Mouse (Mus musculus) stomach, embryonic 15.5 days (tissue): ENCODE measurements at regions not wholly inside any gene's neighbourhood (a gene's known extent, or its start where the extent isn't known, plus 50 kb on each side); places are given as distances from the start of the nearest gene placed in this dataset.

Source experiments
- ATAC-seq: fragments of 200-750 bp; cut with Nextera tagmentation; 2 replicates; pipeline ENCODE4 v1.8.0; 2017; ENCODE audit warnings: low read depth, moderate number of reproducible peaks, moderate TSS enrichment; ENCODE audit not compliant: insufficient read depth, low FRiP score
- H3K27ac ChIP-seq: fragments of 300-500 bp; sonication (generic); 2 replicates; pipeline ENCODE4 v1.5.1; 2015; ENCODE audit warnings: mild to moderate bottlenecking, inconsistent platforms
- H3K27me3 ChIP-seq: fragments of 300-500 bp; sonication (generic); replicated peaks from 2 replicates; pipeline ENCODE4 v1.6.1; 2015; ENCODE audit warnings: inconsistent platforms
- H3K36me3 ChIP-seq: fragments of 300-500 bp; sonication (generic); 2 replicates; pipeline ENCODE4 v1.6.1; 2015; ENCODE audit warnings: inconsistent platforms
- H3K4me1 ChIP-seq: fragments of 300-500 bp; sonication (generic); 2 replicates; pipeline ENCODE4 v1.6.1; 2015; ENCODE audit warnings: inconsistent platforms
- H3K4me2 ChIP-seq: fragments of 300-500 bp; sonication (generic); 2 replicates; pipeline ENCODE4 v1.6.1; 2015; ENCODE audit warnings: mild to moderate bottlenecking, inconsistent platforms
- H3K4me3 ChIP-seq: fragments of 300-500 bp; sonication (generic); replicated peaks from 2 replicates; pipeline ENCODE4 v1.5.1; 2015; ENCODE audit warnings: inconsistent platforms
- H3K9ac ChIP-seq: fragments of 300-500 bp; sonication (generic); 2 replicates; pipeline ENCODE4 v1.6.1; 2015; ENCODE audit warnings: inconsistent platforms
- H3K9me3 ChIP-seq: fragments of 300-500 bp; sonication (generic); 2 replicates; pipeline ENCODE4 v1.6.1; 2016; ENCODE audit warnings: inconsistent platforms
- WGBS: fragments of 180-500 bp; shearing (Covaris S2); methylation state at CpG from one replicate; pipeline ENCODE4 v1.1.7; 2015; 5-methylcytosine and 5-hydroxymethylcytosine counted together

GRCm38 (mm10) chr7:136008486-136008885 is 292.3 kb upstream of the Mki67 start:
- Histone ChIP-seq H3K9me3 (no peaks in the 10 kb centered on the region), H3K4me2 (0 out of 2 replicates have a peak overlapping the region, but pooled peaks have one; percentile 21), H3K9ac (no peak overlapping the region), H3K4me1 (no peaks in the 10 kb centered on the region), H3K27ac (no peak overlapping the region), H3K4me3 (no peak overlapping the region), H3K27me3 (no peaks in the 10 kb centered on the region), H3K36me3 (no peaks in the 10 kb centered on the region)
- ATAC-seq, result no peak
- 34% methylated on average over 6 of the region's 6 CpGs for WGBS

- WGBS, result 63% methylated on average over 7 of the region's 7 CpGs
- ATAC-seq, result no peak
- no peak overlapping the region for H3K27ac ChIP-seq
- H3K4me2 ChIP-seq, result no peak overlapping the region
- H3K27me3 ChIP-seq, result no peaks in the 10 kb centered on the region
- H3K9ac ChIP-seq, result no peak overlapping the region
- no peaks in the 10 kb centered on the region for H3K9me3 ChIP-seq
- H3K4me3 ChIP-seq, result no peak overlapping the region
- H3K4me1 ChIP-seq, result no peaks in the 10 kb centered on the region
- H3K36me3 ChIP-seq, result no peaks in the 10 kb centered on the region
Measured at GRCm38 (mm10) chr7:136010013-136010412, 293.9 kb upstream of the Mki67 start.

GRCm38 (mm10) chr7:136014706-136015105 is 298.5 kb upstream of the Mki67 start:
- no peak for ATAC-seq
- Histone ChIP-seq H3K27ac (no peak overlapping the region), H3K4me3 (no peak overlapping the region), H3K27me3 (no peaks in the 10 kb centered on the region), H3K4me2 (no peak overlapping the region), H3K36me3 (no peaks in the 10 kb centered on the region), H3K9ac (no peak overlapping the region), H3K4me1 (no peaks in the 10 kb centered on the region), H3K9me3 (no peaks in the 10 kb centered on the region)
- 48% methylated on average over 4 of the region's 4 CpGs for WGBS

DNA sequence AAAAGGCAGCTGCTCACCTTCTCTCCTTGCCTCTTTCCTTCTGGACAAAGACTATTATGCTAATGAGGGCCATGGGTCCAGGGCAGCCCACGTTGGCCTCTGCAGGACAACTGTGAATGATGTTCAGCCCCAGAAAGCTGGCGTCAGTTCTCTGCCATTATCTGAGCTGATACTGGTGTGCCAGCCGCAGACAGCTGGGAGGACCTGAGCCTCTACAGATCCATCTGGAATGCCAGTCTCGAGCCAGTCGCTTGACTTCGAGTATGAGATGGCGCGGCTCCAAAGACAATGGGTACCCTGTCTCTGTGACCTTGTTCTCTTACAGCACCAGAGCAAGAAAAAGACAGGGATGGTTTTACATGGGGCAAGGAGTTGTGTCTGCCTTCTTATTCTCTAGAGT is 300.8 kb upstream of the Mki67 start:
- 74% methylated on average over 8 of the region's 8 CpGs for WGBS
- Histone ChIP-seq H3K9ac (no peak overlapping the region), H3K27me3 (no peaks in the 10 kb centered on the region), H3K36me3 (no peaks in the 10 kb centered on the region), H3K4me2 (no peak overlapping the region), H3K4me3 (no peak overlapping the region), H3K27ac (no peak overlapping the region), H3K4me1 (no peaks in the 10 kb centered on the region), H3K9me3 (no peaks in the 10 kb centered on the region)
- no peak for ATAC-seq

- Histone ChIP-seq H3K4me3 (no peak overlapping the region), H3K27me3 (no peaks in the 10 kb centered on the region), H3K27ac (no peak overlapping the region), H3K9me3 (no peaks in the 10 kb centered on the region), H3K4me2 (no peak overlapping the region), H3K4me1 (no peaks in the 10 kb centered on the region), H3K36me3 (no peaks in the 10 kb centered on the region), H3K9ac (no peak overlapping the region)
- WGBS, result 56% methylated on average over 7 of the region's 7 CpGs
- no peak for ATAC-seq
Measured at GRCm38 (mm10) chr7:136020577-136020976, 304.4 kb upstream of the Mki67 start.

GRCm38 (mm10) chr7:136021071-136021470 is 304.9 kb upstream of the Mki67 start:
- H3K9me3 ChIP-seq, result no peaks in the 10 kb centered on the region
- H3K27me3 ChIP-seq, result no peaks in the 10 kb centered on the region
- H3K4me2 ChIP-seq, result no peak overlapping the region
- no peak overlapping the region for H3K9ac ChIP-seq
- ATAC-seq, result no peak
- H3K4me3 ChIP-seq, result no peak overlapping the region
- no peaks in the 10 kb centered on the region for H3K4me1 ChIP-seq
- 45% methylated on average over 2 of the region's 2 CpGs for WGBS
- H3K36me3 ChIP-seq, result no peaks in the 10 kb centered on the region
- no peak overlapping the region for H3K27ac ChIP-seq

DNA sequence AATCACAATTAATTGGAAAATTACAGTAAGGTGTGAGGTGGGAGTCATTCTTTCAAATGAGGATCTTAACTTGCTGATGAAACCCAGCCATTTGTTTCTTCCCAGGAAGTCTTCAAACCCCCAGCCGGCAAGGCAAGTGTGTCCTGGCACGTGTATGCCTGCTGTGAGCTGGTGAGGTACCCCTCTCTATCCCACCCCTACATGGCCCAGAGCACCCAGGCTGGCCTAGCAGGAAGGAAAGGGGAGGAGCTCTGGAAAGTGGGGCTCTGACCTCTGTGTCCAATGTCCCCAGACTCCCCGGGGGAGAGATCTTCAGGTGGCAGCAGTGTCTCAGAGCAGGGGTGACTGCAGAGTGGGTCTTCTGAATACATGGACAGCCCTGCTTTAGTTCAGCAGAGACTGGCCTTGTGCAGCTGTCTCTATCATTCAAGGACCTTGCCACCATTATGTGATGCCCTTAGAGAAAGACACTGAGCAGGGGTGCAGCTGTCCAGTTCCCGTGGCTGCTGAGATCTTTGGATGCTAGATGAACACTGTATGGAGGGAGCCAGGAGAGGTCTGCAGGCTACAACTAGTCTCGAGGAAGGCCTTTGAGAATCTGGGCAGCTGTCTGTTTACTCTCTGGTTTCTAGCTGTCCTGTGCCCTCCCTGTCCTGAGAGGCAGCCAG is 306.8 kb upstream of the Mki67 start:
- Histone ChIP-seq H3K27ac (no peak overlapping the region), H3K36me3 (no peaks in the 10 kb centered on the region), H3K4me2 (no peak overlapping the region), H3K9me3 (no peaks in the 10 kb centered on the region), H3K9ac (no peak overlapping the region), H3K27me3 (no peaks in the 10 kb centered on the region), H3K4me3 (no peak overlapping the region), H3K4me1 (no peaks in the 10 kb centered on the region)
- ATAC-seq, result no peak
- 61% methylated on average over 5 of the region's 5 CpGs for WGBS

DNA sequence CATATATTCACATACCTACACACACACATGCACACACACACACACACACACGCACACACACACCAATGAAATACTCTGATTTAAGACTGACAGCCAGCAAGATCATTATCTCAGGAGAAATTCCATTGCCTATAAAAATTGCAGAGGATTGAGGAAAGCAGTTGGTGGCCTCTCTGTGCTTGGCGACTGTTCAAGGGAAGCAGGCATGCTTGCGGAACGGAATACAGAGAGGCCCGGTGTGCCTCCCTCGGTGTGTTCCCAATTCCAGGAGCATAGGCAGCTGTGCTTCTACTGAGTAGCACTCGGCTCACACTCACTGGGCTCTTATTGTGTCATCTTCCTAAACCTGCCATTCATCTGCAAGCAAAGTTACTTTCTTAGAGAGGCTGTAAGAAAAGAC is 310.3 kb upstream of the Mki67 start:
- no peaks in the 10 kb centered on the region for H3K9me3 ChIP-seq

DNA sequence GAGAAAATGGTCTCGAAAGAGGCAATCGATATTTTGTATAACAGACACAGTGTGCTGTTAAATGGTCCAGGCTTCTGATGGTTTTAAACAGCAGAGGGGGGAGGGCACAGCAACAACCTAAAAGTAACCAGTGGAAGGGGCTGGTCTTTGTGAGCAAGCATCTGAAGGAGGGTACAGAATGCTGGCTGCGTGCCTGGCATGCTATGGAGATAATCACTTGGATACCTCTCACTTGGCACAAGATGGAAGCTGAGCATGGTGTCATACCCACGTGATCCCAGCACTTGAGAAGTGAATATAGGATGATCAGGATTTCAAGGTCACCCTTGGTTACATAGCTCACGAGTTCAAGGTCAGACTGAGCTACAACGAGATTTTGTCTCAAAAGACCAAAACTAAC is 315.9 kb upstream of the Mki67 start:
- Histone ChIP-seq H3K27ac (no peak overlapping the region), H3K4me3 (no peak overlapping the region), H3K9ac (no peak overlapping the region), H3K36me3 (no peaks in the 10 kb centered on the region), H3K4me1 (no peaks in the 10 kb centered on the region), H3K27me3 (no peaks in the 10 kb centered on the region), H3K4me2 (no peak overlapping the region), H3K9me3 (no peaks in the 10 kb centered on the region)
- WGBS, result 79% methylated on average over 6 of the region's 6 CpGs
- no peak for ATAC-seq

More for the DNA sequence above, 310.3 kb upstream of the Mki67 start:
- H3K4me1 ChIP-seq, result no peaks in the 10 kb centered on the region
- H3K27me3 ChIP-seq, result no peaks in the 10 kb centered on the region
- no peak overlapping the region for H3K27ac ChIP-seq
- ATAC-seq, result no peak
- no peak overlapping the region for H3K4me3 ChIP-seq
- H3K4me2 ChIP-seq, result no peak overlapping the region
- H3K9ac ChIP-seq, result no peak overlapping the region
- 64% methylated on average over 7 of the region's 7 CpGs for WGBS
- H3K36me3 ChIP-seq, result no peaks in the 10 kb centered on the region

- WGBS, result 66% methylated on average over 5 of the region's 5 CpGs
Measured at GRCm38 (mm10) chr7:136033536-136033935, 317.4 kb upstream of the Mki67 start.

DNA sequence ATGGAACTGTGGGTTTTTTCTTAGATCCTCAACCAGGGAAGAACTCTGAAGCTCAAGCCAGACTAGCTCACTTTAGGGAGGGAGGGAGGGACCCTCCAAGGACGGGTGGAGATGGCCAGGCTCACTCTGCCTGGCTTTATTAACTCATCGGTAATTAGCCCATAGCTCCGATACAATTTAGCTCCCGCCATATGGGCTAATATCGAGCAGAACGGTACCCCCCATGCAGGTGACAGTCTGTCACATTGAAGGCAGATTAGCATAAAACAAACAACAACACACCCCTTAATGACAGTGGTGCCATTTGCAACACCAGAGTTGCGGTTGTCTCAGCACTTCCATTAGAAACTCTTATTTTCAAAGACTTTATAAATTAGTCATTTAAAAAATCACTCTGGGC is 319.6 kb upstream of the Mki67 start:
- Histone ChIP-seq H3K27me3 (no peaks in the 10 kb centered on the region), H3K4me1 (no peaks in the 10 kb centered on the region), H3K36me3 (no peaks in the 10 kb centered on the region), H3K9ac (no peak overlapping the region), H3K27ac (no peak overlapping the region), H3K4me2 (no peak overlapping the region), H3K9me3 (no peaks in the 10 kb centered on the region), H3K4me3 (no peak overlapping the region)
- WGBS, result 52% methylated on average over 7 of the region's 7 CpGs
- no peak for ATAC-seq

More at GRCm38 (mm10) chr7:136033536-136033935, 317.4 kb upstream of the Mki67 start:
- H3K4me3 ChIP-seq, result no peak overlapping the region
- no peaks in the 10 kb centered on the region for H3K9me3 ChIP-seq
- H3K27me3 ChIP-seq, result no peaks in the 10 kb centered on the region
- no peak overlapping the region for H3K27ac ChIP-seq
- H3K4me2 ChIP-seq, result no peak overlapping the region
- no peaks in the 10 kb centered on the region for H3K36me3 ChIP-seq
- ATAC-seq, result no peak
- no peak overlapping the region for H3K9ac ChIP-seq
- no peaks in the 10 kb centered on the region for H3K4me1 ChIP-seq

DNA sequence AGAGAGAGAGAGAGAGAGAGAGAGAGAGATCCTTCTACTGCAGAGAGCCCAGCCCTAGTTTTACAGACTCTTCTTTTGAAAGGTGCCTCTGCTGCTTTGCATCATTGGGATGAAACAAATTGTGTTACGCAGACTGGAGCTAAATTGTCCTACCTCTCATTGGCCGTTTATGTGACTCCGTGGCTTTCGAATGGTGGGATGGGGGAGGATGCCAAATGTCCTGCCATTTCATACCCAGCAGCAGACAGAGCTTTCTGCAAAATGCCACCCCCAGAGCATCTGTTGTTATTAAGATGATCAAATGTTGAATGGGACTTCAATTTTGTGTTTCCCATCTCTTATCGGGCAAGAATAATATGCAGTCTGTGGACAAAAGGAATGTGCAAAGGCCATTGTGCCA is 321.9 kb upstream of the Mki67 start:
- Histone ChIP-seq H3K27ac (no peak overlapping the region), H3K36me3 (no peaks in the 10 kb centered on the region), H3K4me3 (no peak overlapping the region), H3K9ac (no peak overlapping the region), H3K9me3 (no peaks in the 10 kb centered on the region), H3K27me3 (no peaks in the 10 kb centered on the region), H3K4me1 (no peaks in the 10 kb centered on the region), H3K4me2 (no peak overlapping the region)
- 80% methylated on average over 5 of the region's 5 CpGs for WGBS
- ATAC-seq, result no peak

GRCm38 (mm10) chr7:136038906-136039305 is 322.7 kb upstream of the Mki67 start:
- H3K4me3 ChIP-seq, result no peak overlapping the region
- H3K4me2 ChIP-seq, result no peak overlapping the region
- no peak overlapping the region for H3K27ac ChIP-seq
- H3K9me3 ChIP-seq, result no peaks in the 10 kb centered on the region
- ATAC-seq, result no peak
- H3K4me1 ChIP-seq, result no peaks in the 10 kb centered on the region
- no peaks in the 10 kb centered on the region for H3K27me3 ChIP-seq
- no peaks in the 10 kb centered on the region for H3K36me3 ChIP-seq
- 34% methylated on average over 2 of the region's 2 CpGs for WGBS
- H3K9ac ChIP-seq, result no peak overlapping the region
